In the genomic region with DNA sequence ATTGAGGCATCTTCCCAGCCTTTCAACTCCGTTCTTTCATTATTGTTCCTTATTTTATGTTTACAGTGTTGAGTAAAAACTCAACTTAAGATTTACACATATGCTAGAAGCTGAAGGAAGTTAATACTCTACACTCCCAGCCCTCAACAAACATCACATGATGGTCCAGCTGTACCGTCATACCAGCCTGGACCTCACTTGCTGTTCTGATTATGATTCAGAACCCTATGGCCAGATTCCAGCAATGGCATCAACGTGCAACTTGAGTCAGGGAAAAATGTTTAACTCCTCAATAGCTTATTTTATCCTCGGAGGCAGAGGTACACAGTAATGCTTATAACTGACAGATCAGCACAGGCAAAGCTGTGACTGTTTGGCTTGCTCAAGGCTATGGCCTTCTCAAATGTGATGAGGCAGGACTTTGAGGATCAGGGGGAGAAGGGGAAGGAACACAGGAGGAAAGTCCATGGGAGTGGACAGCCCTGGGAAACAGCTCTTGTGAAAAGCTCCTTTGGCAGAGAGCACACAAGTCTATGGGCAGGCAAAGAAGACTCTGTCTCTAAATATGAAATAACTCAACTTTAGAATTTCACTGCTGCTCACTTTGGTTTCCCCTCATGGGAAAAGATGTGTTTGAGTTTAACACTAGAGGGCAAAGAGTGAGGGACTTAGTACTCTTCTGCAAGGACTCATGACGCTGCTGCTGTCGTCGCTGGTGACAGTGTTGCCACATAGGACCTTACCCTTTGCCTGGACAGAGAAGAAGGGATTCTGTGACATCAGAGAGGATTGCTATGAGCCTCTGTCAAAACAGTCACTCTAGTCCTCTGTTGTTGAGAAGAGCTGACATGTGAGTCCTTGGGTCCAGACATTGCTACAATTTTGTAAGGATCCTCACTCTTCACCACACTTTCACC, we compare ENCODE assay signal across 11 mouse cellular contexts. TPM values are rescaled to one million over a fixed set of nuclear protein-coding genes. Genes with fewer than 3 reads are reported as not detected.
DNase-seq lines count a peak whose midpoint lies in the region; ATAC-seq and TF ChIP-seq lines count a peak whose summit lies in the region.
"Had no signal": no experiment of that assay in that cellular context is flagged by ENCODE, and none has a peak within 500 bp of the region (broad histone marks: within the 10 kb centered on the region; RNA-seq: fewer than 3 reads in every experiment).

No protein-coding gene starts in this region.

- peaks cover 6% of the 10 kb centered on the region; the same call in 1 of the 2 replicates for H3K36me3 ChIP-seq in heart, embryonic 12.5 days
- H3K36me3 ChIP-seq in small intestine, adult 2 months (ENCODE audit: control insufficient read depth, insufficient read depth, low read length): peaks cover 20% of the 10 kb centered on the region

- no peak for TF ChIP-seq POLR2A in lung, adult 2 months (IDR thresholded peaks at IDR 0.05; ENCODE audit: borderline replicate concordance, extremely low read depth, low read depth, low read length)
- no peak for TF ChIP-seq POLR2A in small intestine, adult 2 months (IDR thresholded peaks at IDR 0.05; ENCODE audit: low read depth, low read length)

- ATAC-seq in heart, embryonic 12.5 days (ENCODE audit: insufficient number of reproducible peaks, low FRiP score): no peak
- ATAC-seq in cerebellum, adult (ENCODE audit: insufficient number of reproducible peaks, low FRiP score, low TSS enrichment): no peak

- WGBS in heart, embryonic 12.5 days: 66% methylated on average over 7 of the region's 7 CpGs
- 59% methylated on average over 7 of the region's 7 CpGs for WGBS in lung, adult 2 months
- WGBS in small intestine, adult 2 months: 51% methylated on average over 7 of the region's 7 CpGs

- no peak overlapping the region for H3K4me3 ChIP-seq in heart, embryonic 12.5 days
- no peak overlapping the region for H3K4me3 ChIP-seq in lung, adult 2 months (replicated peaks; ENCODE audit: extremely low read depth, low read depth, low read length)
- H3K4me3 ChIP-seq in small intestine, adult 2 months (ENCODE audit: low read depth, low read length): no peak overlapping the region

- intact Hi-C loops in heart, postnatal 10 days (cut with DNase I): no loop called here

- TF ChIP-seq CTCF in lung, adult 2 months (IDR thresholded peaks at IDR 0.05; ENCODE audit: insufficient read depth, low read length): no peak
- no peak for TF ChIP-seq CTCF in small intestine, adult 2 months (IDR thresholded peaks at IDR 0.05; ENCODE audit: extremely low read depth, insufficient read length, insufficient replicate concordance, low read depth, low read length)

- no peak for DNase-seq in heart, postnatal 10 days
- peak; percentile 5 to 45 for DNase-seq in lung, adult 18-20 months
- DNase-seq in lung, adult 2 months: no peak
- peak; percentile 14 to 49 for DNase-seq in adrenal gland, postnatal 36 days
- no peak for DNase-seq in testis, postnatal 10 days (ENCODE audit: low spot score)
- DNase-seq: cerebellum, adult 18-20 months had no signal

- H3K9me3 ChIP-seq in heart, embryonic 12.5 days (replicated peaks): no peaks in the 10 kb centered on the region

- peaks cover 63% of the 10 kb centered on the region for H3K4me1 ChIP-seq in heart, embryonic 12.5 days (replicated peaks)
- peaks cover 9% of the 10 kb centered on the region for H3K4me1 ChIP-seq in lung, adult 2 months (ENCODE audit: control insufficient read depth, insufficient read depth, low read length)
- peaks cover 9% of the 10 kb centered on the region; the same call in 1 of the 2 replicates for H3K4me1 ChIP-seq in small intestine, adult 2 months (ENCODE audit: control insufficient read depth, insufficient read depth, insufficient read length, low read length)

- no peak overlapping the region for H3K9ac ChIP-seq in heart, embryonic 12.5 days

- peak overlapping the region; percentile 39 for H3K27ac ChIP-seq in heart, embryonic 12.5 days (ENCODE audit: poor library complexity, severe bottlenecking)
- H3K27ac ChIP-seq in small intestine, adult 2 months (ENCODE audit: insufficient read depth, low read depth, low read length): peak overlapping the region; percentile 46

- no peaks in the 10 kb centered on the region for H3K27me3 ChIP-seq in heart, embryonic 12.5 days (replicated peaks)
- H3K27me3 ChIP-seq in small intestine, adult 2 months (ENCODE audit: control insufficient read depth, insufficient read depth, low read length): no peaks in the 10 kb centered on the region
- H3K27me3 ChIP-seq: CH12.LX had no signal

- H3K4me2 ChIP-seq in heart, embryonic 12.5 days: no peak overlapping the region

RNA-seq across cellular contexts. Expression of a gene that starts 22.1 kb away (rescaled TPM):
- polyA plus RNA-seq in heart, embryonic 12.5 days (2016; fragmentation: Nextera tagmentation; extraction: Ambion mirVana): 51.5 and 53.5 TPM in 2 replicates
- total RNA-seq in heart, postnatal 10 days (2021): 100 to 1,000 TPM; 113 to 220 TPM
- 1.1 and 2.6 TPM in 2 replicates for polyA plus RNA-seq in lung, adult 2 months (2012; rRNA removed)
- 1 to 10 TPM; 7.6 to 8.3 TPM for total RNA-seq in adrenal gland, postnatal 36 days (2021)
- 2.1 and 9.0 TPM in 2 replicates for polyA plus RNA-seq in small intestine, adult 2 months (2012; rRNA removed)
- total RNA-seq: CH12.LX; megakaryocyte, adult 5-6 weeks had no signal

Comparison
In these comparisons a context has a peak if more than half of its experiments do, and no peak if none do; other contexts are left out.
1. DNase-seq: peak in lung, adult 18-20 months (2 of 2) and adrenal gland, postnatal 36 days (2 of 2); none in heart, postnatal 10 days (0 of 2), lung, adult 2 months (single experiment) and testis, postnatal 10 days (single experiment).